Mouse (Mus musculus) layer of hippocampus, postnatal 25 days (tissue): ENCODE results near the gene Uqcrh. TPM values are rescaled to one million over a fixed set of nuclear protein-coding genes. Genes with fewer than 3 reads are reported as not detected.
A peak's percentile ranks its signal among the peaks of the same experiment; 100 is the strongest.

Experiments
- DNase-seq, 2 experiments: peaks; one replicate each; pipeline ENCODE4 v3.0.0; 2022; ENCODE audit warnings: mixed read lengths in 2 of 2, low spot score in 1 of 2; ENCODE audit errors: extremely low spot score in 1 of 2
- total RNA-seq, 2 experiments: library from RNA; stranded (reverse); gene quantifications; 2 replicates each; pipeline ENCODE4 v1.2.3; 2021

Uqcrh gene
- total RNA-seq, 2 experiments from 2014 or later: 385 to 447 TPM

GRCm38 (mm10) chr4:116059012-116059726 is 15.7 kb downstream of the Uqcrh start:
- no peak for DNase-seq

- no peak for DNase-seq
Measured at GRCm38 (mm10) chr4:116057559-116057958, 17.3 kb downstream of the Uqcrh start.

GRCm38 (mm10) chr4:116053399-116053961 is 21.4 kb downstream of the Uqcrh start, which contains the start of gene Nsun4:
TSS of gene Nsun4 (minus strand) at chr4:116053876.
- DNase-seq: peak; percentile 80

GRCm38 (mm10) chr4:116052526-116053293 is 22.2 kb downstream of the Uqcrh start:
- no peak for DNase-seq

GRCm38 (mm10) chr4:116049211-116049610 is 25.7 kb downstream of the Uqcrh start:
- no peak for DNase-seq

GRCm38 (mm10) chr4:116048130-116048920 is 26.5 kb downstream of the Uqcrh start:
- no peak for DNase-seq

GRCm38 (mm10) chr4:116047681-116048080 is 27.2 kb downstream of the Uqcrh start:
- no peak for DNase-seq

- no peak for DNase-seq
Measured at GRCm38 (mm10) chr4:116046604-116047003, 28.3 kb downstream of the Uqcrh start.

- no peak for DNase-seq
Measured at GRCm38 (mm10) chr4:116042186-116042585, 32.7 kb downstream of the Uqcrh start.

- DNase-seq: no peak
Measured at GRCm38 (mm10) chr4:116040466-116040865, 34.4 kb downstream of the Uqcrh start.

- no peak for DNase-seq
Measured at GRCm38 (mm10) chr4:116033374-116033773, 41.5 kb downstream of the Uqcrh start.

- DNase-seq: no peak
Measured at GRCm38 (mm10) chr4:116032906-116033305, 42.0 kb downstream of the Uqcrh start.

- DNase-seq: no peak
Measured at GRCm38 (mm10) chr4:116017902-116018746, 56.7 kb downstream of the Uqcrh start, which contains the start of gene Faah. TSS of gene Faah (minus strand) at chr4:116017926.

- DNase-seq: peak; percentile 67 to 76
Measured at GRCm38 (mm10) chr4:116017300-116017901, 57.5 kb downstream of the Uqcrh start.

Other genes starting within 250 kb of the Uqcrh start
- 1 to 10 TPM; 5.1 to 5.3 TPM for gene Mob3c, start 247.0 kb downstream of the Uqcrh start, total RNA-seq
- gene Mknk1, start 235.9 kb downstream of the Uqcrh start, total RNA-seq: 10 to 100 TPM; 39.5 to 53.9 TPM
- gene Kncn, start 190.7 kb downstream of the Uqcrh start, total RNA-seq: under 1 TPM in 1 of 2 experiments, not detected in 1; 0.22 TPM
- under 1 TPM in 1 of 2 experiments, not detected in 1; 0.22 TPM for gene 6430628N08Rik, start 184.4 kb downstream of the Uqcrh start, total RNA-seq
- gene Dmbx1, start 135.1 kb downstream of the Uqcrh start, total RNA-seq: under 1 TPM in 1 of 2 experiments, not detected in 1; 0.07 TPM
- gene Faah, start 57.1 kb downstream of the Uqcrh start, total RNA-seq: 100 to 1,000 TPM; 139 to 163 TPM
- 1 to 10 TPM; 7.5 to 8.3 TPM for gene Nsun4, start 21.2 kb downstream of the Uqcrh start, total RNA-seq
- 10 to 100 TPM; 46.0 to 46.8 TPM for gene Lrrc41, start 198 bp upstream of the Uqcrh start, total RNA-seq
- gene Rad54l, start 48.6 kb upstream of the Uqcrh start, total RNA-seq: under 1 TPM; 0.54 to 0.99 TPM
- 10 to 100 TPM; 64.5 to 68.6 TPM for gene Pomgnt1, start 48.8 kb upstream of the Uqcrh start, total RNA-seq
- 10 to 100 TPM; 19.7 to 23.7 TPM for gene Lurap1, start 76.3 kb upstream of the Uqcrh start, total RNA-seq
- gene Tspan1, start 92.5 kb upstream of the Uqcrh start, total RNA-seq: not detected
- gene 1700042G07Rik, start 98.3 kb upstream of the Uqcrh start, total RNA-seq: not detected
- 1 to 10 TPM in 1 of 2 experiments, not detected in 1; 2.9 TPM for gene Gm49337, start 98.3 kb upstream of the Uqcrh start, total RNA-seq
- 10 to 100 TPM; 40.1 to 41.7 TPM for gene Pik3r3, start 146.5 kb upstream of the Uqcrh start, total RNA-seq